Mouse (Mus musculus): Measurements from ENCODE around the gene Nedd9. TPM values are rescaled to one million over a fixed set of nuclear protein-coding genes. Genes with fewer than 3 reads are reported as not detected.

The Nedd9 gene
- total and polyA plus RNA-seq, 3 experiments: 0.15 to 0.25 TPM; not detected in 1

DNA sequence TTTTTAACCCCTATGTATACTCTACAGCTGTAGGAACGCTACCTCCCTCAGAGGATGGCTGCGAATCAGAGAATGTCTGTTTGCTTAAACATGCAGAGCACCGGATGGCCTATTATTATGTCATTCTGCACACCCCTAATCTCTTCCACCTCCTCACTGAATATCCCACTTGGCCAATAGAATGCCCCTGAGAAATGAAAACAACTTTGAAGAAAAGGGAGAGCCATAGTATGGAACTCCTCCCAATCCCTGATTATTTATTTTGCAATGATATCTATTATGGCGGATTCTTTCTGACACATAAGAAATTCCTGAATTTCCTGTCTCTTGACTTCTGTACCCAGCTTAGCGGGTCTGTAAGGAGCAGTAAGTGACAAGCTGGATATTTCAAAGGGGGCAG lies 12.8 kb downstream of the Nedd9 start:
- no peaks in the 10 kb centered on the region for H3K36me3 ChIP-seq (ENCODE audit: control insufficient read depth in 1 of 2, insufficient read depth in 2 of 2, low read length in 2 of 2)
- no peaks in the 10 kb centered on the region for H3K4me1 ChIP-seq (ENCODE audit: control insufficient read depth in 1 of 2, insufficient read depth in 2 of 2, low read length in 2 of 2)
- H3K9me3 ChIP-seq (replicated peaks; ENCODE audit: insufficient read depth, low read length): no peaks in the 10 kb centered on the region
- no peaks in the 10 kb centered on the region; a peak in 1 of 4 replicates for H3K27me3 ChIP-seq (ENCODE audit: control insufficient read depth in 1 of 2, insufficient read depth in 2 of 2, low read length in 2 of 2)
- TF ChIP-seq TCF12 (IDR thresholded peaks at IDR 0.05; ENCODE audit: low read depth, low read length) (no peak), EP300 (IDR thresholded peaks at IDR 0.05; ENCODE audit: low read depth in 1 of 2, low read length in 2 of 2) (no peak), KAT2A (conservative IDR thresholded peaks at IDR 0.05; ENCODE audit: low read depth, low read length) (no peak), CHD2 (IDR thresholded peaks at IDR 0.05; ENCODE audit: low read length) (no peak), NELFE (IDR thresholded peaks at IDR 0.05; ENCODE audit: low read depth, low read length) (no peak), TBP (IDR thresholded peaks at IDR 0.05; ENCODE audit: low read depth, low read length) (no peak), MAFK (IDR thresholded peaks at IDR 0.05; ENCODE audit: borderline replicate concordance, low read depth, low read length) (no peak), ZNF384 (IDR thresholded peaks at IDR 0.05; ENCODE audit: low read depth, low read length) (no peak), MYB (IDR thresholded peaks at IDR 0.05; ENCODE audit: low read depth, low read length) (no peak)
- no peak overlapping the region for H3K4me3 ChIP-seq (ENCODE audit: control insufficient read depth in 1 of 2, insufficient read depth in 1 of 2, low read depth in 2 of 2, low read length in 2 of 2)
- H3K79me2 ChIP-seq (ENCODE audit: control insufficient read depth, insufficient read depth, low read length, poor library complexity): no peaks in the 10 kb centered on the region
- no peak overlapping the region for H3K27ac ChIP-seq (ENCODE audit: control insufficient read depth, low read depth, low read length)
- H3K9ac ChIP-seq (ENCODE audit: control insufficient read depth, low read depth, low read length, poor library complexity, severe bottlenecking): no peak overlapping the region
- DNase-seq (ENCODE audit: low read depth, low spot score): no peak

DNA sequence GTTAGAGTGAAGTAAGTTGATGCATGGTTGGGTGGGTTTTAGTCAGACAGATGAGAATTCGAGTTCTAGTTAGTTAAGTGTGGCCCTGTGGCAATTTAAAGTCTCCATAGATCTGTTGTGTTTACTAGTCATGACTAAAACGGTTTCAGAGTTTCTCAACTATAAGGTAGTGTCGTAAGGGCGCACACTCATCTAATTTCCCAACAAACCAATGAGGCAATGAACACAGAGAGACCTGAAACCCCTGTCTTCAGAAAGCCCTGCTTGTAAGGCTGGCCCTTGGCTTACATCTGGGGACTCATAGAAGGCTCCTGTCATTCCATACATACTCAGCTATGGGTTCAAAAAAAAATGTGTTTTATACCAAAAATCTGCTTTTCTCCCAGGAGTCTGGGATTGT lies 13.7 kb downstream of the Nedd9 start:
- DNase-seq (ENCODE audit: low read depth, low spot score): no peak
- TF ChIP-seq POLR2AphosphoS2 (IDR thresholded peaks at IDR 0.05; ENCODE audit: low read length) (no peak), BHLHE40 (IDR thresholded peaks at IDR 0.05; ENCODE audit: borderline replicate concordance, low read depth, low read length) (no peak), ETS1 (IDR thresholded peaks at IDR 0.05; ENCODE audit: low read depth, low read length) (no peak), MAZ (IDR thresholded peaks at IDR 0.05; ENCODE audit: low read depth, low read length) (no peak), E2F4 (IDR thresholded peaks at IDR 0.05; ENCODE audit: borderline replicate concordance, low read depth, low read length) (no peak), CHD2 (IDR thresholded peaks at IDR 0.05; ENCODE audit: low read length) (no peak), TCF12 (IDR thresholded peaks at IDR 0.05; ENCODE audit: low read depth, low read length) (no peak), MXI1 (IDR thresholded peaks at IDR 0.05; ENCODE audit: low read depth, low read length) (no peak), NRF1 (IDR thresholded peaks at IDR 0.05; ENCODE audit: insufficient read depth, low read depth, low read length, poor library complexity, severe bottlenecking) (no peak), ELF1 (IDR thresholded peaks at IDR 0.05; ENCODE audit: low read depth, low read length) (no peak), KAT2A (conservative IDR thresholded peaks at IDR 0.05; ENCODE audit: low read depth, low read length) (no peak), SIN3A (IDR thresholded peaks at IDR 0.05; ENCODE audit: low read length) (no peak)
- Histone ChIP-seq H3K9me3 (replicated peaks; ENCODE audit: insufficient read depth, low read length) (no peaks in the 10 kb centered on the region), H3K27me3 (ENCODE audit: control insufficient read depth in 1 of 2, insufficient read depth in 2 of 2, low read length in 2 of 2) (no peaks in the 10 kb centered on the region; a peak in 1 of 4 replicates), H3K36me3 (ENCODE audit: control insufficient read depth in 1 of 2, insufficient read depth in 2 of 2, low read length in 2 of 2) (no peaks in the 10 kb centered on the region), H3K4me1 (ENCODE audit: control insufficient read depth in 1 of 2, insufficient read depth in 2 of 2, low read length in 2 of 2) (no peaks in the 10 kb centered on the region), H3K4me3 (ENCODE audit: control insufficient read depth in 1 of 2, insufficient read depth in 1 of 2, low read depth in 2 of 2, low read length in 2 of 2) (no peak overlapping the region), H3K79me2 (ENCODE audit: control insufficient read depth, insufficient read depth, low read length, poor library complexity) (no peaks in the 10 kb centered on the region), H3K27ac (ENCODE audit: control insufficient read depth, low read depth, low read length) (no peak overlapping the region), H3K9ac (ENCODE audit: control insufficient read depth, low read depth, low read length, poor library complexity, severe bottlenecking) (no peak overlapping the region)
